Mouse (Mus musculus): ENCODE measurements around the gene Chd3.

GRCm38 (mm10) chr11:69322693-69323471, 46.3 kb downstream of the Chd3 start:
- TF ChIP-seq GABPA (IDR thresholded peaks at IDR 0.05; ENCODE audit: insufficient replicate concordance, low read depth, low read length) (no peak), POLR2A (IDR thresholded peaks at IDR 0.05; ENCODE audit: low read depth, low read length) (peak; percentile 19; the same call in 1 of the 2 replicates), JUND (conservative IDR thresholded peaks at IDR 0.05; ENCODE audit: low read depth, low read length) (no peak), CTCF (conservative IDR thresholded peaks at IDR 0.05 in 1 of 2, IDR thresholded peaks at IDR 0.05 in 1 of 2; ENCODE audit: low read depth in 2 of 2, low read length in 2 of 2) (no peak), HCFC1 (IDR thresholded peaks at IDR 0.05; ENCODE audit: low read depth, low read length) (no peak), TCF12 (IDR thresholded peaks at IDR 0.05; ENCODE audit: low read depth, low read length) (no peak), CHD1 (IDR thresholded peaks at IDR 0.05; ENCODE audit: low read depth, low read length) (no peak), SMC3 (IDR thresholded peaks at IDR 0.05; ENCODE audit: low read depth, low read length) (no peak)

Data from CH12.LX (cell line).